Mouse (Mus musculus) monocyte, adult 2 months (primary cell): ENCODE results near the gene Psma6.
"Not testable (repeated sequence)": the region's sequence is repeated elsewhere in the genome, so short reads cannot be mapped to it uniquely, and the experiment has no call there.

Experiments used
- DNase-seq, 2 experiments: peaks; one replicate each; pipeline ENCODE4 v3.0.0; 2022; ENCODE audit warnings: low spot score in 2 of 2, low read depth in 1 of 2

The Psma6 gene

GRCm38 (mm10) chr12:55384023-55384749, at the start of gene Psma6:
TSS of gene Psma6 (plus strand) at chr12:55384222.
- no peak for DNase-seq

- not testable (repeated sequence) for DNase-seq
Measured at GRCm38 (mm10) chr12:55338490-55338889, 45.5 kb upstream of the Psma6 start.

DNA sequence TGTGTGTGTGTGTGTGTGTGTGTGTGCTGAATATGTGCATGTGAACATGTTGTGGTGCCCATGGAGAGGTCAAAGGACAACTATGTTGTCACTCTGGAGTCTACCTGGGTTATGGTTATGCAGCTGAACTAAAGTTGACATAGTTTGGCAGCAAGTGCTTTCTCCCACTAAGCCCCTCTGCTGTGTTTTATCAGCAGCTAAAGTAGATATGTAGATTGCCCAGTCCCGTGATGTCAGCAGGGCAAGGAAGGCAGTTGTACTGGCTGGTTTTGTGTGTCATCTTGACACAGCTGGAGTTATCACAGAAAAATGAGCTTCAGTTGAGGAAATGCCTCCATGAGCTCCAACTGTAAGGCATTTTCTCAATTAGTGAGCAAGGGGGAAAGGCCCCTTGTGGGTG, 41.0 kb upstream of the Psma6 start:
- DNase-seq, result not testable (repeated sequence)

DNA sequence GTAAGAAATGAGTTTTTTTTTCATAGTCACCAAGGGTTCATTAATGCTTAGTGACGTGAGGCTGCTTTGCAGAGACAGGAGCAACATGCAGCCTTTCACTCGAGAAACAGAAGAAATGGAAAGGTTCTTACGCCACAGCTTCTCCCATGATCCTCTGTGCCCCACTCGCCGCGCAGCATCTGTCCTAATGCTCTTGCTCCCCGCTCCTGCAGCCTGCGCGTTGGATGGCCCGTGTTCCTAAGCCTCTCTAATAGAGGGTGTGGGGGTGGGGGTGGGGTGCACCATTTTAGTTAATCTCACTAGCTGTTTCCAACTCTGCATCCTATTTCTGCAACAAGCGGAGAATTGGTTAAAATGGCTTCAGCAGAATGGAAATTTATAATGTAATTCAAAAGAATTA, 40.0 kb upstream of the Psma6 start:
- DNase-seq, result no peak

DNA sequence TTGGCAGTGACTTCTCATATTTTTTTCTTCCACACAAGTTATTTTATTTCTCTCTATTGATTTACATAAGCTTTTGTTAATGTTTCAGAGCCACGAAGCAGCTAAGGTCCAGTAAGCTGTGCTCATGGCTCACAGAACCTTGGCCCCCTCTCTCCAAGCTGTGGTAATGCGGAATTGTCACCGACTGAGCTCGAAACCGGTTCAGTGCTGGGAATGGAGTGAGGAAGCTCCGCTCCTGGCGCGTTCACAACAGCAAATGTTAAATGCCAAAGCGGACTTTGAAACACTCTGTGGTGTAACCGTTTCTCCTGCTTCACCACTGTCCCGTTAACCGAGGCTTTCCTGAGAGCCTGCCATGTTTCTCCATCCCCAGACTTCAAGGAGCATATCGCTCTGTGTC, 39.4 kb upstream of the Psma6 start:
- DNase-seq, result no peak

DNA sequence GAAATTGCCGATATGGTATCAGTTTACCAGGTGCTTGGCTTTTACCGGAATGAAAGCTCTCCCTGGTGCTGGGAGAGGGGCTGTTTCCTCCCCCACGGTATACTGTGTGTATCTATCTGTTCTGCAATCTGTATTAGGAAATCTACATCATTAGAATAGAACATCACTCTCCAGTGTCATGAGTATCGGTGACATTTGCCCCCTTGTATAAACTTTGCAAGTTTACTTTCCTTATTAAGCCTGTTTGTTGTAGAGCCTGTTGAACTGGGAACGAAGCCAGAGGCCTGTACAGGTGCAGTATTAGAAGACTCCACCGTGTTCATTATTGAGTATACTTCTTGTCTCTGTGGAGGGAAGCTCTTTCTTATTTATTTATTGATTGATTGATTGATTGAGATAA, 30.6 kb upstream of the Psma6 start:
- no peak for DNase-seq

- no peak for DNase-seq
Measured at GRCm38 (mm10) chr12:55354904-55355303, 29.1 kb upstream of the Psma6 start.

DNA sequence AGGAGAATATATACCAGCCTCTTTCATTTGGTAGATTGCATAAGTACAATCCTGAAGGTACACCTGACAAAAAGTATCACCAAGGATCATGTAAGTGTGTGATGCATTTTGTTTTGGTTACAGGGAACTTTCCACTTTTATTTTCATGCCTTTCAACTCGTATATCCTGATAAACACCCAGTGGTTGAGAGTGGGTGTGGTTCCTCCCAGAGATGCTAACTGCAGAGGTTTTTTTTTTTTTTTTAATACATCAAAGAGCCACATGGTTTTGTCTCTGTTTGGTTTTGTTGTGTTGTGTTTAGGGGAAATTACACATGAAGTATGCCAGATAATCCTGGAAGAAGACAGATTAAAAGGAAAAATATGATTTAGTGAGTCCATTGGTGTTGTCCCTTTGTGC, 26.7 kb upstream of the Psma6 start:
- DNase-seq, result no peak

DNA sequence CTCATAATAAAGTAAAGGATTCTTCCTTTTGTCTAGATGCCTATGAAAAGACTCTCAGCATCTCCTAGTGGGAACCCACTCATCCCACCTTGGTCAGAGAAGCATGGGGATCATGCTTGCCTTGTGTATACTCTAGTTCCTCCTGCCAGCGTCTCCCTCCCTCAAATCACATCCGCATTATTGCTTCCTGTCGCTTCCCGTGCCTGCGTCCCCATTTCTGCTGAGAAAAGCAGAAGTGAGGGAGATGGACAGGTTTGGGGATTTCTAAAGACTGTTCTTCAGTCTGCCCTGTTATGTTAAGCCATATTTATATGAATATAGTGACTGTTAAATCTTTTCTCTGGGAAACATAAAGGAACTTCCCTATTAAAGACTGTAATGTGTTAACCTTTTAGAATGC, 23.1 kb upstream of the Psma6 start:
- DNase-seq, result peak; percentile 35 to 41

GRCm38 (mm10) chr12:55365083-55365482, 18.9 kb upstream of the Psma6 start:
- no peak for DNase-seq

- no peak for DNase-seq
Measured at GRCm38 (mm10) chr12:55372424-55373055, 11.5 kb upstream of the Psma6 start.

GRCm38 (mm10) chr12:55376956-55377609, 6.9 kb upstream of the Psma6 start:
- no peak for DNase-seq

DNA sequence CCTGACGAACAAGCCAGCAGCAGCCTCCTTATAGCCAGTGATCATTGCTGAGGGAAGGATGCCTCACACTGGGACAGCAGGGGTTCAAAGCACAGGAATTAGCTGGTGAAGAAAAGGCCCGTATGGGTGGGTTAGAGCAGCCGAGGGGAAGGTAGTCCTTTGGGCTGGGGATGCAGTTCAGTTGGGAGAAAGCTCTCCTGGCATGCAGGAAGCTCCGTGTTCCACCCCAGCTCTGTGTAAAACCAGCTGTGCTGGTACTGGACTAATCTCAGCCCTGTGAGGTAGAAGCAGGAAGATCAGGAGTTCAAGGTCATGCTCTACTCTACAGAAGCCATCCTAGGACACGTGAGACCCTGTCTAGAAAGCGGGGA, 6.4 kb upstream of the Psma6 start:
- DNase-seq, result no peak

GRCm38 (mm10) chr12:55384826-55385225, 804 bp downstream of the Psma6 start:
- DNase-seq, result no peak

DNA sequence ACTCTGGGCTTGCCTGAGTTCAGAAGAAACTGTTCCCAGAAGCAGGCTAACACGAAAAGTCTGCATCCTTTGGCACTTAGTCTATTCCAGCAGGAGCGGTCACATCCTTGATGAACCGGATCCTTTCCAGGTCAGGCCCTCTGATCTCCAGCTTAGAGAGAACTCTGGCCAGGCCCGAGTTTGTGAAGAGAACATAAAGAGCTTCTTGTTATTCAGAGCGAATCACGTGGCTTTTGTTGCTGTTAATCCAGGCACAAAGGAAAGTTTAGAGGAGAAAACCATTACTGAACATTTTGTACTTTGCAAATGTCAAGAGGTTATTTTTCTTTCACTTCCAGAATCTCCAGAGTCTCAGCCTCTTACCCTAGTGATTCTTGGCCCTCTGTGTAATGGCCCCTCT, 1.9 kb downstream of the Psma6 start:
- no peak for DNase-seq

GRCm38 (mm10) chr12:55386456-55386855, 2.4 kb downstream of the Psma6 start:
- no peak for DNase-seq

DNA sequence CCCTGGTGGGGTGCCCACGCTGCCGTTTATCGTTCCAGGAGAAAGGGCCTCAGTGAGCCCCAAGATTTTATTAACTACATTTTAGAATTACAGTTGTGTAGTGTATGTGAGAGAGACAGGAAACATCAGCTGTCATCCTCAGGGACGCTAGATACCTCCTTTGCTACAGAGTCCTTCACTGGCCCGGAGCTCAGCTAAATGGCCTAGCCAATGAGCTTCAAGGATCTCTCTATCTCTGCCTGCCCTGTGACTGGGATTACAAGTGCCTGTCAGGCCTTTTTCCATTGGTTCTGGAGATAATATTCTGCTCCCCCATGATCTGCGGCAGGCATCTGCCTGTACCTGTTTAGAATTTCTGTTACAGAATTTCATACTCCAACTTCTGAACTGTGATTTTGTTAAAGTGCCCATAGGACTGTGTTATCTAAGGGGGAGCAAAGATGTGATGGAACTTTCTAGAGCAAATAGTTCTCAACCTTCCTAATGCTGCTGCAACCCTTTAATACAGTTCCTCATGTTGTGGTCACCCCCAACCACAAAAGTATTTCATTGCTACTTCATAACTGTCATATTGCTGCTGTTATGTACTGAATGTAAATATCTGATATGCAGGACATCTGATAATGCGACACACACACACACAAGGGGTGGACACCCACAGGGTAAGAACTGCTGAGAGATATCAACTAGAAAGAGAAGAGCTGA, 3.2 kb downstream of the Psma6 start:
- DNase-seq, result no peak

DNA sequence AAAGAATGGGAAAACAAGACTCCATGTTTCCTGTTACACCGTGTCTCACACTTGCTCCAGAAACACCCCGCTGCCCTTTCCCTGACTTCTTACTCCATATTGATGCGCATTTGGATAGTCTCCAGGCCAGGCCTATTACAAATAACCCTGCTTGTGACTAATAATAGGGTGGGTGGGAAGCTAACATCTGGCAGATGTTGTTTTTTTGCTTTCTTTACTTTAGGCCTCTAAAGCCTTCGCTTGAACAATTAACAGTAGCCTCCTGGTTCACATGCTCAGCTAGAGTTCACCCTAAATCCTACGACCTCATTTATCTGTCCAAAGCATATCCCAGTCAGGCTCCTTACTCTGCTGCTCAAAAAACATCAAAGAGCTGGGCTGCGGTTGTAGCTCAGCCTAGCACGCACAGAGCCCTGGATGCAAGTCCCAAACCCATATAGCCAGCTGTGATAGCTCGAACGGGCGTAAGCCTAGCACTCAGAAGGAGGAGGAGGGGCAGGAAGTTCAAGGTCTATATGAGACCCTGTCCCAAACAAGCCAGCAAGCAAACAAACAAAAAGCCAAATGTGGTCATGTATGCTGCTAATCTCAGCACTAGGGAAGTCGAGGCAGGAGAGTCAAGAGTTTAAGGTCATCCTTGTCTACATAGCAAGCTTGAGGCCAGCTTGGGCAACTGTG, 3.9 kb downstream of the Psma6 start:
- no peak for DNase-seq

- no peak for DNase-seq
Measured at GRCm38 (mm10) chr12:55388478-55388877, 4.5 kb downstream of the Psma6 start.

DNA sequence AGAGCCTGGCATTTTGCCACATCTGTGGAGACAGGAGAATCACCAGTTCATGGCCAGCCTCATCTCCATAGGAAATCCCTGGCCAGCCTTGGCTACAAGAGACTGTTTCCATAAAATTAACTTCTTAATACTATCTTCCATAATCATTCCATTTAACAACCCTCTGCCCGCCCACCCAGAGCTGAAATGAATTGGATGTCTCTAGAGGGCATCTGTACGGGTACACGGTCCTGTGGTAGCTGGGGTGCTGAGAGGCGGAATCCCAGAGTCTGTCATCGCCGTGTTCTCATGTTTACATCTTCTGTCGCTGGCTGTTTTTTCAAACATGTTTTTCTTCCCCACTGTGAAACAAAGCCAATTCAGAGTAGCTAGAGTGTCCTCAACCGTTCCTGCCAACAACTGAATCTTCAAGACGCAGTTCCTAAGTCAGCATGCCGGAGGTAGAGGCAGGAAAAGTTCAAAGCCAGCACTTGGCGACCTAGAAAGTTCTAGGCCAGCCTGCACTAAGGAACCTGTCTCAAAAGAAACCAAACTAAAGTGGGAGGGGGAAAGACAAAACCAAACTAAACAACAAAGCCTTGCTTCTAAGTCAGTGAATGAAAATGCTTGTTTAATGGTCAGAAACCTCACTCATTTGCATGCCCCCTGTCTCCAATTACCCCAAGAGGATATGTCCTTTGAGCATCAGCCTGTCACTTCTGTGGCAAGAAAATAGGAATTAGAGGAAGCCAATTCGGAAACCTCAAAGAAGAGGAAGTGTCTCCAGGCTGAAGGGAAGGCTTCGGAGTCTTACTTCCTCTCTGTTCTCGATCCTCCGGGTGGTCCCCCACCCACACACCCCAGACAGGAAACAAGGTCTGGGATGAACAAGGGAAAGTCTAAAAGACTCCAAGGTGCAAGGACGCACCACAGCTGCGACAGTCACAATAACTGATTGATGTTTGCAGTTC, 5.4 kb downstream of the Psma6 start:
- DNase-seq, result peak; percentile 56 to 63
